Mouse (Mus musculus): ENCODE data around the gene Sdc3. TPM values are rescaled to one million over a fixed set of nuclear protein-coding genes. Genes with fewer than 3 reads are reported as not detected.

Sdc3 gene
- polyA plus RNA-seq (2015; fragmentation: Nextera tagmentation; extraction: Ambion mirVana) = 55.0 and 59.8 TPM in 2 replicates

GRCm38 (mm10) chr4:130792376-130793179, at the start of gene Sdc3:
TSS of gene Sdc3 (plus strand) at chr4:130792537.

Other genes starting within 250 kb of the Sdc3 start
- 0.24 and 0.27 TPM in 2 replicates for gene Nkain1, start 218.4 kb upstream of the Sdc3 start, polyA plus RNA-seq (2015; fragmentation: Nextera tagmentation; extraction: Ambion mirVana)
- gene Pum1, start 129.2 kb upstream of the Sdc3 start, polyA plus RNA-seq (2015; fragmentation: Nextera tagmentation; extraction: Ambion mirVana) = 32.7 and 35.2 TPM in 2 replicates
- 38.8 and 113 TPM in 2 replicates for gene Laptm5, start 120.6 kb downstream of the Sdc3 start, polyA plus RNA-seq (2015; fragmentation: Nextera tagmentation; extraction: Ambion mirVana)
- gene Matn1, start 151.8 kb downstream of the Sdc3 start, polyA plus RNA-seq (2015; fragmentation: Nextera tagmentation; extraction: Ambion mirVana) = not detected in 2 replicates